Mouse (Mus musculus) stomach, postnatal 0 days (tissue): ENCODE data around the gene Ankrd12. TPM values are rescaled to one million over a fixed set of nuclear protein-coding genes. Genes with fewer than 3 reads are reported as not detected.

Experiments used
- ATAC-seq: fragments of 200-750 bp; cut with Nextera tagmentation; 2 replicates; pipeline ENCODE4 v1.8.0; 2017; ENCODE audit not compliant: low FRiP score, low TSS enrichment
- DNase-seq: peaks from one replicate; pipeline ENCODE4 v3.0.0-alpha.2; 2016; ENCODE audit warnings: low spot score
- H3K27ac ChIP-seq: fragments of 300-500 bp; sonication (generic); replicated peaks from 2 replicates; pipeline ENCODE4 v1.5.1; 2014; ENCODE audit warnings: mild to moderate bottlenecking, control low read depth
- H3K27me3 ChIP-seq: fragments of 300-500 bp; sonication (generic); 2 replicates; pipeline ENCODE4 v1.6.1; 2014; ENCODE audit warnings: low read length; ENCODE audit not compliant: control insufficient read depth, insufficient read depth
- H3K36me3 ChIP-seq: fragments of 300-500 bp; sonication (generic); 2 replicates; pipeline ENCODE4 v1.6.1; 2014; ENCODE audit warnings: low read length, mixed read lengths; ENCODE audit not compliant: control insufficient read depth, insufficient read depth
- H3K4me1 ChIP-seq: fragments of 300-500 bp; sonication (generic); replicated peaks from 2 replicates; pipeline ENCODE4 v1.6.1; 2014; ENCODE audit warnings: antibody characterized with exemption; ENCODE audit not compliant: control insufficient read depth, insufficient read depth
- H3K4me2 ChIP-seq: fragments of 300-500 bp; sonication (generic); replicated peaks from 2 replicates; pipeline ENCODE4 v1.6.1; 2014; ENCODE audit warnings: low read depth, mild to moderate bottlenecking, control low read depth, moderate library complexity
- H3K4me3 ChIP-seq: fragments of 300-500 bp; sonication (generic); 2 replicates; pipeline ENCODE4 v1.5.1; 2014; ENCODE audit warnings: low read depth, low read length, control low read depth
- H3K9ac ChIP-seq: fragments of 300-500 bp; sonication (generic); 2 replicates; pipeline ENCODE4 v1.6.1; 2014; ENCODE audit warnings: mild to moderate bottlenecking, low read length, control low read depth, mixed read lengths
- H3K9me3 ChIP-seq: fragments of 300-500 bp; sonication (generic); 2 replicates; pipeline ENCODE4 v1.6.1; 2016; ENCODE audit warnings: low read length; ENCODE audit not compliant: control insufficient read depth
- CTCF ChIP-seq: IDR thresholded peaks from 2 replicates; pipeline ENCODE4 v1.5.1; 2016; ENCODE audit warnings: antibody characterized with exemption, low read depth, mild to moderate bottlenecking, moderate library complexity
- EP300 ChIP-seq: optimal IDR thresholded peaks from 2 replicates; pipeline ENCODE3; 2016; ENCODE audit warnings: antibody characterized with exemption
- WGBS: fragments of 180-500 bp; shearing (Covaris S2); extraction: QIAGEN DNeasy Blood & Tissue Kit; methylation state at CpG from one replicate; pipeline ENCODE4 v1.1.7; 2014; 5-methylcytosine and 5-hydroxymethylcytosine counted together
- polyA plus RNA-seq: library from polyadenylated mRNA; unstranded; fragments of >200 nt; fragmentation: Nextera tagmentation; extraction: Ambion mirVana; gene quantifications from 2 replicates; pipeline ENCODE4 v1.2.1, GENCODE M21; 2015

Ankrd12 gene
- polyA plus RNA-seq, 1 experiment from 2014 or later, result 23.4 TPM

GRCm38 (mm10) chr17:65930960-65931359, 145.9 kb downstream of the Ankrd12 start:
- no peak for TF ChIP-seq CTCF
- no peak for TF ChIP-seq EP300
- 35% methylated on average over 6 of the region's 6 CpGs for WGBS
- Histone ChIP-seq H3K27me3 (no peaks in the 10 kb centered on the region), H3K4me2 (no peak overlapping the region), H3K4me3 (no peak overlapping the region), H3K4me1 (peaks cover 6% of the 10 kb centered on the region; the same call in 1 of the 2 replicates), H3K36me3 (peaks cover 3% of the 10 kb centered on the region; the same call in 1 of the 2 replicates), H3K9me3 (no peaks in the 10 kb centered on the region), H3K9ac (no peak overlapping the region), H3K27ac (peak overlapping the region; percentile 63; the same call in 1 of the 2 replicates)
- DNase-seq (no peak), ATAC-seq (peak; percentile 86)

GRCm38 (mm10) chr17:65930158-65930826, 146.6 kb downstream of the Ankrd12 start:
- Histone ChIP-seq H3K4me1 (peaks cover 6% of the 10 kb centered on the region; the same call in 1 of the 2 replicates), H3K9me3 (no peaks in the 10 kb centered on the region), H3K36me3 (peaks cover 6% of the 10 kb centered on the region; the same call in 1 of the 2 replicates), H3K4me2 (no peak overlapping the region), H3K9ac (no peak overlapping the region), H3K27me3 (no peaks in the 10 kb centered on the region), H3K27ac (peak overlapping the region; percentile 74), H3K4me3 (no peak overlapping the region)
- WGBS, result 65% methylated on average over 7 of the region's 7 CpGs
- TF ChIP-seq EP300, result no peak
- no peak for TF ChIP-seq CTCF
- ATAC-seq (peak; percentile 66; the same call in 1 of the 2 replicates), DNase-seq (no peak)

GRCm38 (mm10) chr17:65929319-65929978, 147.4 kb downstream of the Ankrd12 start:
- H3K9ac ChIP-seq, result no peak overlapping the region
- DNase-seq, result peak; percentile 56

GRCm38 (mm10) chr17:65927077-65927476, 149.8 kb downstream of the Ankrd12 start:
- DNase-seq (no peak), ATAC-seq (no peak)
- no peak overlapping the region for H3K4me2 ChIP-seq
- H3K4me3 ChIP-seq, result no peak overlapping the region
- no peaks in the 10 kb centered on the region for H3K27me3 ChIP-seq
- TF ChIP-seq CTCF, result no peak
- no peak for TF ChIP-seq EP300
- 83% methylated on average over 4 of the region's 4 CpGs for WGBS
- no peak overlapping the region for H3K27ac ChIP-seq
- H3K4me1 ChIP-seq, result peaks cover 6% of the 10 kb centered on the region; the same call in 1 of the 2 replicates
- H3K9ac ChIP-seq, result no peak overlapping the region
- H3K36me3 ChIP-seq, result peaks cover 10% of the 10 kb centered on the region; the same call in 1 of the 2 replicates
- H3K9me3 ChIP-seq, result no peaks in the 10 kb centered on the region

More at GRCm38 (mm10) chr17:65929319-65929978, 147.4 kb downstream of the Ankrd12 start:
- H3K27me3 ChIP-seq, result no peaks in the 10 kb centered on the region
- peaks cover 8% of the 10 kb centered on the region; the same call in 1 of the 2 replicates for H3K36me3 ChIP-seq
- WGBS, result 58% methylated on average over 22 of the region's 22 CpGs
- no peak overlapping the region for H3K4me3 ChIP-seq
- ATAC-seq, result peak; percentile 54; the same call in 1 of the 2 replicates
- TF ChIP-seq EP300, result peak; percentile 37
- TF ChIP-seq CTCF, result 0 out of 2 replicates have a peak, but pooled peaks have one; percentile 12
- peak overlapping the region; percentile 74 for H3K27ac ChIP-seq
- H3K4me1 ChIP-seq, result peaks cover 6% of the 10 kb centered on the region; the same call in 1 of the 2 replicates
- H3K4me2 ChIP-seq, result no peak overlapping the region
- no peaks in the 10 kb centered on the region for H3K9me3 ChIP-seq

GRCm38 (mm10) chr17:65924218-65924617, 152.7 kb downstream of the Ankrd12 start:
- DNase-seq (no peak), ATAC-seq (no peak)
- Histone ChIP-seq H3K27ac (no peak overlapping the region), H3K4me2 (no peak overlapping the region), H3K36me3 (peaks cover 10% of the 10 kb centered on the region; the same call in 1 of the 2 replicates), H3K9ac (no peak overlapping the region), H3K27me3 (no peaks in the 10 kb centered on the region), H3K4me1 (no peaks in the 10 kb centered on the region), H3K9me3 (no peaks in the 10 kb centered on the region), H3K4me3 (no peak overlapping the region)
- no peak for TF ChIP-seq EP300
- TF ChIP-seq CTCF, result no peak
- WGBS, result 38% methylated on average over 5 of the region's 5 CpGs

GRCm38 (mm10) chr17:65921975-65922374, 154.9 kb downstream of the Ankrd12 start:
- H3K4me2 ChIP-seq, result no peak overlapping the region
- no peak for TF ChIP-seq CTCF
- no peak overlapping the region for H3K27ac ChIP-seq
- no peaks in the 10 kb centered on the region for H3K9me3 ChIP-seq
- WGBS, result 87% methylated on average over 6 of the region's 6 CpGs
- H3K36me3 ChIP-seq, result peaks cover 10% of the 10 kb centered on the region; the same call in 1 of the 2 replicates
- H3K27me3 ChIP-seq, result no peaks in the 10 kb centered on the region
- no peak overlapping the region for H3K9ac ChIP-seq
- DNase-seq, result no peak
- no peak for ATAC-seq
- H3K4me1 ChIP-seq, result no peaks in the 10 kb centered on the region
- no peak overlapping the region for H3K4me3 ChIP-seq
